Mouse (Mus musculus) lung, adult 2 months (tissue): ENCODE results near the gene Nav1.

Source experiments
- CTCF ChIP-seq: fragments of 200-500 bp; IDR thresholded peaks from 2 replicates; pipeline ENCODE4 v1.5.1; 2011; ENCODE audit warnings: mild to moderate bottlenecking, low read length, control low read depth; ENCODE audit not compliant: insufficient read depth
- POLR2A ChIP-seq: fragments of 200-500 bp; IDR thresholded peaks from 2 replicates; pipeline ENCODE4 v1.6.1; 2011; ENCODE audit warnings: low read depth, mild to moderate bottlenecking, control low read depth, low read length, borderline replicate concordance; ENCODE audit errors: extremely low read depth

GRCm38 (mm10) chr1:135514913-135515632 lies 92.0 kb downstream of the Nav1 start:
- TF ChIP-seq CTCF (no peak), POLR2A (no peak)
